Mouse (Mus musculus) forelimb bud, embryonic 11.5 days (tissue): ENCODE data around the gene Inhbb.

Source experiments
- DNase-seq: peaks from one replicate; pipeline ENCODE4 v3.0.0-alpha.2; 2012; ENCODE audit warnings: low read depth, low spot score

Gene Inhbb

GRCm38 (mm10) chr1:119420189-119420983 is 1.7 kb downstream of the Inhbb start:
- DNase-seq = no peak

DNA sequence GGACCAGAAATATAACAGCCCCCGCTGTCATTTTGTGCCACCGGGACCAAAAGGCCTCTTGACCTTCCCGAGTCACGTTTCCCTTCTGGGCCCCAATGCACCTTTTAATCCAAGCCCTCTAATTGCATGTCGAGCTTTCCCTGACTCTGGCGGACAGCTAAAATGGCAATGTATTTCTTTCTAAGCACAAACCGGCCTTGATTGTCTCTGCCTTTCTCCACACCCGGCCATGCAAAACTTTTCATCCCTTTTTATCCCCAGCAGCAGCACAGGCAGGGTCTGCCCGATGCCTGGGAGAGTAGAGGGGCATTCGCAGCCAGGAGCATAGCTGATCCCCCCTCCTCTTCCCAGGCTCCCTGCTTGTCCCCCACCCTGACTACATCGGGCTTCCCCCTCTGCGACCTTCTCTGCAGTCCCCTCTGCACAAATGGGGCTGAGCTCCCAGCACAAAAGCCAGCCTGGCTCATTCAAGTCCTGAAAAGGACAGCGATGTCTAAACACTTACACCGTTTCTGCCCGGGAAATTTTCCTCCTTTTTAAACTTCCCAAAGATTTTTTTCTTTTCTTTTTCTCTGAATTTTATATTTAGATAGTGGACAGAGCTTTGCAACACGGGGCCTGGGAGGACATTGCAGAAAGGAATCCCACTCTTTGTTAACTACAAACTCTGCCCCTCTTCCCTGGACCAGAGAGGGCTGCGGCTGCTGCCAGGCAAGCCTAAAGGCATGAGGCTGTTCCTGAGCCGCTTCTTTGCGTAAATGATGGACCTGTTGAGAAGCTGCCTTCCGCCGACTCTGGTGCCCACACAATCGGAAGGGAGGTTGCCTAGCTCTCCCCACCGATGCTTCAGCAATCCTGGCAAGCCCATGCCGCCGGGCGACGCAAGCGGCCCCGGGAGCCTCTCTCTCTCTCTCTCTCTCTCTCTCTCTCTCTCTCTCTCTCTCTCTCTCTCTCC is 2.6 kb downstream of the Inhbb start:
- no peak for DNase-seq

DNA sequence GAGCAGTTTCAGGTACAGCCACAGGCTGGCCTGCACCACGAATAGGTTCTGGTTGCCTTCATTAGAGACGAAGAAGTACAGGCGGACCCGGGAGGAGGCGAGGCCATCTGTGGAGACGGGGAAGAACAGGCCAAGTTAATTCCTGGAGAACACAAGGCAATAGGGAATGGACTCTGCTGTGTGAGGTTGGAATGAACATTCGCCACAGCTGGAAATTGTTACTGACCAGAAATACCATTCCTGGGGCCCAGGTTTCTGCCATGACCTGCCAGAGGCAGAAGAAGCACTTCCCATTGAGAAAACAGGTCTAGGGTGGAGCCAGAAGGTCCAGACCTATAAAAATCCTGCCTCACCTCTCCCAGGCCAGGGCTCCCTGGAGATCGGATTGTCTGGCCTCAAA is 4.1 kb downstream of the Inhbb start:
- DNase-seq = peak; percentile 70

DNA sequence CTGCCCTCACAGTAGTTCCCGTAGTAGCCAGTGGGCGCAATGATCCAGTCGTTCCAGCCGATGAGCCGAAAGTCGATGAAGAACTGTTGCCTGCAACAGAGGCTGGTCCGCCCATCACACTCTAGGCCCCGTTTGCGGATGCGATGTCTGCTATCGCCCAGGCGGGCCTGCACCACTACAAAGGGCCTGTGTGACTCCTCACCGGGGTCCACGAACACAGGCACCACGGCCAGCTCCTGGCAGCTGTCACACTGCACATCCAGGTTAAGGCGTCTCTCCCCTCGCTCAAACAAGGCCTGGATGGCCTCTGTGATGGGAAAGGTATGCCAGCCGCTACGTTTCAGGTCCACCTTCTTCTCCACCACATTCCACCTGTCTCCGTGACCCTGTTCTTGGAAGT is 4.5 kb downstream of the Inhbb start:
- DNase-seq = no peak

GRCm38 (mm10) chr1:119416610-119417009 is 5.4 kb downstream of the Inhbb start:
- no peak for DNase-seq

DNA sequence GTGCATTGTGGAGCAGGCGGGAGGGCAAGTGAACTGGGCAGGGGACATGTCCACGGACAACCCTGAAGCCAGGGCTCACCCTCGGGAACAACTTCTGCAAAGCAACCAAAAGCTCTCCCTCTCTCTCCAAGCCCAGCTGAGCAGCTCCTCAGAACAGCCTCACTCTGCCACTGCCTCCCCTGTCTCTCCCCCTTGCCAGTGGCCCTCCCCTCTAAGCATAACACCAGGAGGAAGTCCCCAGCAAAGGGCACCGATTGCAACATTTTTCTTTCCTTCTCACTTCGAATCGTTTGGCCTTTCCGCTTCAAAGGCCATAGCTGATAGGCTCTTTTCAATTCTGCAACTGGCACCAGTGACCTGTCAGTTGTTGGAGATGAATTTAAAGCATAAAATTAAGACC is 5.9 kb downstream of the Inhbb start:
- DNase-seq = no peak

DNA sequence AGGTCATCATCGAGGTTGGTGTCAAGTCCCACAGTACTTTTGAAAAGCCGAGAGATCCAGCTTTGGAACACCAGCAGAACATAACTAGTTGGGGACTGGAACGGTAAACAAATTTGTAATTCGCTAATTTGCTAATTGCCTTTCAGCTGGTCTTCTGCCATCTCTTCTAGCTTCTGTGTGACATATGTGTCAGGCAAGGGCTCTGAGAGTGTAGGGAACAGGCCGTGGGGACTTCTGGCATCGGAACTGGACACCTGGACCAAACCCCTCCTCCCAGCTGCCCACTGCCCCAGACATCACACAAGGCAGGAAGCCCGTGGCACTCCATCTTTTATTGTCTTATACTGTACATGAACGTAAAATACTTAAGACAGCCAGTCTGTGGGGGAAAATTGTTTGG is 6.9 kb downstream of the Inhbb start:
- no peak for DNase-seq

- no peak for DNase-seq
Measured at GRCm38 (mm10) chr1:119410661-119411060, 11.4 kb downstream of the Inhbb start.

- no peak for DNase-seq
Measured at GRCm38 (mm10) chr1:119409599-119410168, 12.4 kb downstream of the Inhbb start.

GRCm38 (mm10) chr1:119409106-119409505 is 12.9 kb downstream of the Inhbb start:
- no peak for DNase-seq

DNA sequence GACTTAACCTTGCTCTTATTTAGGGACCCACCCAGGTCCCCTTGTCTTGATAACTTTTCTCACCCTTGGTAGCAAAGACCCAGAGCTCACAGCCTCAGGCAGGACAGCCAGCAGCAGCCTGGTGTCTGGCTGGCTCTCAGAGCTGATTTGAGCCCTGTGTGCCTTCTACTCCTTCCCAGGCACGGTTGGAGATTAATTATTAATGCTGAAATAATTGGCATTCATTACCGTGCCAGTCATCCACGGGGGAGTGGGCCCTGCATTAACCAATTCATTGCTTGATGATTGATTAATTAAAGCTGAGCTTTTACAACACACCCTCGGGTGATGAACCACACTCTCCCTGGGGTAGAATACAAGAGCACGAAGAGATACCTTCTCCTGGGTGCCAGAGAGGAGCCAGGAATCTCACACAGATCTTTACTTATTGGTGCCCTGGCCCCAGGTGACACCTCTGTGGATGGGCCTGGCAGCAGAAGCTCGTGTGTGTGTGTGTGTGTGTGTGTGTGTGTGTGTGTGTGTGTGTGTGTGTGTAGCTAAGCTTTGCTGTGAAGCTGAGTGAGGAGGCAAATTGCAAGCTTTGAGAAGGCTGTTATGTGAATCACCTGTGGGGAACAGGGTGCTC is 14.2 kb downstream of the Inhbb start:
- no peak for DNase-seq

DNA sequence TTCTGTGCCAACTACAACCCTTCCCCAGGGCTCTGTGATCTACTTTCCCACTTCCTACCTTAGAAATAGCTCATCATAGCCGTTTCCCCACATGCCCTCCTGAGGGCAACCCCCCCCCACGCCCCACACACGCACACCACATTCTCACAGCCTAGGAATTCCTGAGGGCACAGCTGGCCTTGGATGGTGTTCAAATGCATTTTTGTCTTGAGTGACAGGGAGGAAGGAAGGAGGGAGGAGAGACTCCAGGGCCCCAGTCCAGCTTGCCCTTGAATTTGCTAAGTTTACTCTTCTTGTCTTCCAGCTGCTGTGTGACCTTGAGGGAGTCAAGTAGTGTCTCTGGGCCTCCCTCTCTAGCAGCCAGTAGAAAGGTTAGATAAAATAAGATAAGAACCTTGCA is 17.2 kb downstream of the Inhbb start:
- DNase-seq = no peak

- no peak for DNase-seq
Measured at GRCm38 (mm10) chr1:119404341-119404740, 17.7 kb downstream of the Inhbb start.

DNA sequence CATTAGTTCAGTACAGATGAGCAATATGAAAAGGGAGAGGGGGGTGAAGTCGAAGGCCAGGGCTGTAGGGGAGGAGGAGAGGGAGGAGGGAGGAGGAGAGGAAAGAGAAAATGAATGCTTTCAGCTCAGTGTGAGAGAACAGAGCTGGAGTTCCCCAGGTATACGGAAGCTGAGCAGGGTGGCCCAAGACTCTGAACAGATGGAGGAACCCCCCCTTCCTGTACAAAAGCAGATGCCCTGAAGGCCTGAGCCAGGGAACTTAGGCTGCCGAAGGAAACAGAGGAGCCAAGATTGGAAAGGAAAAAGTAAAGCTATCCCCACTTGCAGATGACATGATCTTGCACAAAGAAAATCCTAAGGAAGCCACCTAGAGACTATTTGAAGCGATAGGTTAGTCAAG is 20.8 kb downstream of the Inhbb start:
- no peak for DNase-seq

DNA sequence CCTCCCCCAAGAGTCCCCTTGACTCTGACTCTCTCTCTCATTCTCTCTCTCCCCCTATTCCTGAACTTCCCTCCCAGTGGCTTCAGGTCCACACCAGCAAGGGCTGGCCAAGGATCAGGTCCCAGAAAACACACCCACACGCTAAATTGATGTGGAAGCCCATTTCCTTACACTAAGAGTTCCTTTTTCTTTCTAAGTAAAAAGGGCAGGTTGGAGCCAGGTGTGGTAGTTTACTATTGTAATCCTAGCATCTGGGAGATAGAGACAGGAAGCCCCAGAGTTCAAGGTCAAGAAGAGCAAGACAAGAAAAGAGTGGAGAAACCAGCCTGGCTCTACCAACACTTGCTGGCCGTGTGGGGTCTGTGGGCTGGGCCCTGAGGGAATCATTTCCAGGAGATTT is 23.4 kb downstream of the Inhbb start:
- no peak for DNase-seq

DNA sequence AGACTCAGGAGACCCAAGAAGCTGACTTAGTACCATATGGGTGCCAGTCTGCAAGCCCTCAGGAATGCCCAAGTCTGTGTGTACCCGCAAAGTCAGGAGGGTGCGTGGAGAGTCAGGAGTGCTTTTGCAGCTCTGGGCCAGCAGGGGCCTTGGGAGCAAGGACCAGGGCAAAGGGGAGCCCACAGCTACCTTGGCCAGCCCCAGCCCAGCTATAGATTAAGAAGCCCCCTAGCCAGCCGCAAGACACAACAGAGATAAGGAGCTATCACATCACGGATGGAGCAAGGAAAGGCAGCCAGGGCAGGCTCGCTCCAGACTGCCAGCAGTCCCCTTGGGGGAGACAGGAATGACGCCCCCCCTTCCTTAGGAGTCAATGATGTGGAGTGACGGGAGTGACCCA is 24.2 kb downstream of the Inhbb start:
- DNase-seq = no peak

DNA sequence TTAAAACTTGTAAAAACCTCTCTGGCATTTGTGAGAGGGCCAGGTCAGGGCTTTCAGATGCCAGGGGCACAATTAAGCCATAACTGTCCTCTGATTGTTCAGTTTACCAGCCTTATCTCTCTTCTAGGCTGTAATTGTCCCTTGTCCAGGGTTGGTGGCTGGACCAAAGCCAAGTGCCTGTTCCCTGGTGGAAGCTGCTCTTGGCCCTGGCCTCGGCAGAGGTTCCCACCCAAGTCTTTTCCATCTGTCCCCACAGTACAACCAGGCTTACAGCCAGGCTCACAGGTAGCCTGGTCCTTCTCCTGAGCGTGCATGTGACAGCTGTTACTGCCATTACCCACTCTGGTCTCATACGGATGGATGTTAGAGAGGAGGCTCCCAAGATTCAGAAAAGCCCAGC is 30.7 kb downstream of the Inhbb start:
- DNase-seq = no peak

- no peak for DNase-seq
Measured at GRCm38 (mm10) chr1:119390676-119391075, 31.4 kb downstream of the Inhbb start.

DNA sequence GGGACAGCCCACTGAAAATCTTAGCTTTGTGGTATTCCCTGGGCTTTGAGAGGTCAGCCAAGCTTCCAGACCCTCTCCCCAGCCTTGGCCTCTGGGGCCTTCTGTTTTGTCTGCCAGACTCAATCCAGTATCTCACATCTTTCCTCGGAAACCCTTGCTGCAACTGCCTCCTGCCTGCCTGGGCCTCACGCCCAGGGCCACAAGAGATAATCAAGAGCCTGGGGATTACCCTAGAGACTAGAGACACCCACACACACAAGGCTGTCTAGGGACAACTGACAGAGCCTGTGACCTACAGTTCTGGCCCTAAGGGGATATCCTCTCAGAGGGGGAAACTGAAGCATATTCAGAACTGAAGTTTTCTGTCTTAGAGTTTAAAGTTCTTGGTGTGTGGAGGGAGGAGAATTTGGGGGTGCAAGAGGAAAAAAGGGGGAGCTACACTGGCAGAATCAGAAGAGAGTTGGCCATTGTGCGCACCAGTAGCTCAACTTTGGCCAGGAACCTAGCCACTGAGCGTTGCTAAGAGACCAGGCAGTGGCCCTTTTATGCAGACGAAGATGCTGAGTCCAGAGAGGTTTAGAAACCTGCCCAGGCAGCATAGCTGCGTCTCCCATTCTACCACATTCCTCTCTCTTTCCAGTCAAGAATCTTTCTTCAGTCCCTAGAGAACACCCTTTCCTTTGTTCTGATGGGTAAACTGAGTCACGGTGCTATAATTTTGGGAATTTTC is 32.1 kb downstream of the Inhbb start:
- no peak for DNase-seq

DNA sequence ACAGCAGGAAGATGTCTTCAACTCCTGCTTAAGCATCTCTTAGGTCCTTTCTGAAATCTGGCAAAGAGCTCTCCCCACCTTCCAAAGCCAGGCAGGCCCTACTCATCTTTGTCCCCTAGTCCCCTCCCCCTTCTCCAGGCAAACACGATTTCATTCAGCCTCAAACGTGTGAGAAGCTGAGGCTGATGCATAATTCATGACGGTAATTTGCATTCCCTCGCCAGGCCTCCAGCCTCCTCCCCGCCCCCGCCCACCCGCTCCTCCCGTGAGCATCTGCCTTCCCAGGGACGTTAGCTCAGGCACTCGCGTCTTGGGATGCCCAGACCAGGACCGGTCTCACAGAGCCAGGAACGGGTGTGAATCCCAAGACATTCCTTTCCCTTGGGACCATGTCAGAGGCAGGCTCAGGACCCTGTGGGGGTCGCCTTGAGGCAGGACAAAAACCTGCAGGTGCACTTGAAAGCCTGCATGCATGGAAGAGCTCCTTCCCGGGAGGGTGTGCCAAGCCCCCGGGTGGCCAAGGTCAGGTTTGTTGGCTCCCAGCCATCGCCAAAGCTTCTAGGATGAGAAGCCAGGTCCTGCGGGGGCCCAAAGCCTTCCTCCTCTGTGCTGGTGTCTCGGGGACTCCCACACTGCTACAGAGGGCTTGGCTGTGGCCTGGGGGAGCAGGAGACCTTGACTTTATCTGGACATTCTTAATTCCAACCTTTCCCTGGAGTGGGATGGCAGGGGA is 33.2 kb downstream of the Inhbb start:
- no peak for DNase-seq

DNA sequence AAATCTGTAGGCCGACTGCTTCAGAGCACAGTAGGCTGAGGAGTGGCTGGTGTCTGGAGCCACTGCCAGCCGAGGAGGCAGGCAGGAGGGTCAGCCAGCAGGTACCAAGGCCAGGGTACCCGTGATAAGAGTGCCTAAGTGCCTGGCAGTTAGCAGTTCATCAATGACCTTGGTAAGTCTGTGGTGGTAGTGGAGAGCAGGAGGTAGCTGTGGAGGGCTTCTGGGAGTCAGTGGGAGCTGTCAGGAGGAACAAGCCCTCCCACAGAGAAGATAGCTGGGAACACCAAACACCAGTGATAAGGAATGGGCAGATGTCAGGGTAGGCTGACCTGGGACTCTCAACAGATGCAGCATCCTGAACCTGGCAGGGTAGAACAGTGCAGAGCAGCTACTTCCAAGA is 35.7 kb downstream of the Inhbb start:
- DNase-seq = no peak
